ENCODE assay signal across 9 mouse cellular contexts in genomic region chr10:53341288-53341965, GRCm38 (mm10). TPM values are rescaled to one million over a fixed set of nuclear protein-coding genes. Genes with fewer than 3 reads are reported as not detected.
A peak's percentile ranks its signal among the peaks of the same experiment; 100 is the strongest.
DNase-seq lines count a peak whose midpoint lies in the region; ATAC-seq and TF ChIP-seq lines count a peak whose summit lies in the region.
"Had no signal": no experiment of that assay in that cellular context is flagged by ENCODE, and none has a peak within 500 bp of the region (broad histone marks: within the 10 kb centered on the region; RNA-seq: fewer than 3 reads in every experiment).

No protein-coding gene starts in this region.

- H3K9ac ChIP-seq in liver, adult 2 months (ENCODE audit: low read depth, low read length), result no peak overlapping the region
- no peak overlapping the region for H3K9ac ChIP-seq in liver, embryonic 14.5 days (replicated peaks)

- H3K79me2 ChIP-seq in liver, adult 2 months (ENCODE audit: control insufficient read depth, insufficient read depth, low read length), result peaks cover 18% of the 10 kb centered on the region; the same call in 1 of the 2 replicates

- H3K9me3 ChIP-seq in liver, embryonic 14.5 days (ENCODE audit: control insufficient read depth, low read length), result no peaks in the 10 kb centered on the region
- H3K9me3 ChIP-seq: G1E had no signal

- no peaks in the 10 kb centered on the region for H3K27me3 ChIP-seq in liver, adult 2 months (ENCODE audit: control insufficient read depth, insufficient read depth, low read length)
- H3K27me3 ChIP-seq in liver, embryonic 14.5 days (ENCODE audit: control insufficient read depth, insufficient read depth, low read length), result no peaks in the 10 kb centered on the region

- no peak overlapping the region for H3K27ac ChIP-seq in liver, adult 2 months (replicated peaks; ENCODE audit: insufficient read depth, low read depth, low read length)
- no peak overlapping the region for H3K27ac ChIP-seq in cortical plate, adult 2 months (ENCODE audit: insufficient read depth, low read length)
- H3K27ac ChIP-seq in liver, embryonic 14.5 days, result no peak overlapping the region

- H3K36me3 ChIP-seq in liver, adult 2 months (ENCODE audit: control insufficient read depth, insufficient read depth, low read length), result peaks cover 6% of the 10 kb centered on the region
- no peaks in the 10 kb centered on the region for H3K36me3 ChIP-seq in liver, embryonic 14.5 days (replicated peaks; ENCODE audit: control insufficient read depth, insufficient read depth, low read depth)
- H3K36me3 ChIP-seq: G1E had no signal

- TF ChIP-seq EP300 in liver, embryonic 14.5 days (IDR thresholded peaks at IDR 0.05; ENCODE audit: low read depth), result no peak

- 85% methylated on average over 7 of the region's 7 CpGs for WGBS in liver, adult 2 months
- 65% methylated on average over 7 of the region's 7 CpGs for WGBS in liver, embryonic 14.5 days (ENCODE audit: insufficient replicate concordance)

- TF ChIP-seq CTCF in liver, adult 2 months (IDR thresholded peaks at IDR 0.05; ENCODE audit: low read depth, low read length), result peak; percentile 45
- TF ChIP-seq CTCF in cortical plate, adult 2 months (IDR thresholded peaks at IDR 0.05; ENCODE audit: extremely low read depth, insufficient read depth, low read length), result peak; percentile 84
- peak; percentile 67 for TF ChIP-seq CTCF in liver, embryonic 14.5 days (IDR thresholded peaks at IDR 0.05; ENCODE audit: low read depth)

- no peak overlapping the region for H3K4me2 ChIP-seq in liver, embryonic 14.5 days (ENCODE audit: low read depth)

- ATAC-seq in liver, embryonic 14.5 days (ENCODE audit: insufficient read depth), result 0 out of 2 replicates have a peak, but pooled peaks have one; percentile 28

- peak; percentile 22 to 47 for DNase-seq in cerebellum, postnatal 10 days
- no peak for DNase-seq in cerebellum, postnatal 4 days (ENCODE audit: low spot score in 2 of 2)
- no peak for DNase-seq in liver, adult 2 months (ENCODE audit: extremely low read depth, low read depth, low spot score)
- no peak for DNase-seq in liver
- DNase-seq in liver, embryonic 14.5 days (ENCODE audit: low read depth in 3 of 3, low spot score in 3 of 3), result no peak
- no peak for DNase-seq in spleen, postnatal 10 days (ENCODE audit: low spot score in 2 of 2)
- DNase-seq in adrenal gland, postnatal 25 days, result no peak

- no peak for TF ChIP-seq POLR2A in liver, adult 2 months (IDR thresholded peaks at IDR 0.05; ENCODE audit: extremely low read depth, insufficient read depth, low read length)
- no peak for TF ChIP-seq POLR2A in cortical plate, adult 2 months (IDR thresholded peaks at IDR 0.05; ENCODE audit: extremely low read depth, insufficient read depth, low read length)

- no peaks in the 10 kb centered on the region; the same call in 1 of the 2 replicates for H3K4me1 ChIP-seq in liver, adult 2 months (ENCODE audit: control insufficient read depth, insufficient read depth, low read length)
- H3K4me1 ChIP-seq in cortical plate, adult 2 months (ENCODE audit: control insufficient read depth, insufficient read depth, low read length), result no peaks in the 10 kb centered on the region
- H3K4me1 ChIP-seq in liver, embryonic 14.5 days (replicated peaks; ENCODE audit: control insufficient read depth in 2 of 2, insufficient read depth in 2 of 2, low read length in 1 of 2), result peaks cover 0 to 7% of the 10 kb centered on the region in 2 experiments; a peak in 2 of 4 replicates

- H3K4me3 ChIP-seq in liver, adult 2 months (ENCODE audit: insufficient read depth, low read depth, low read length), result no peak overlapping the region
- no peak overlapping the region for H3K4me3 ChIP-seq in cortical plate, adult 2 months (ENCODE audit: insufficient read depth, low read length)
- no peak overlapping the region for H3K4me3 ChIP-seq in liver, embryonic 14.5 days (ENCODE audit: insufficient read depth in 1 of 2, low read depth in 2 of 2, low read length in 2 of 2)

RNA-seq across cellular contexts. Expression of gene Pln, which starts 4.0 kb away (rescaled TPM):
- 0.09 and 0.27 TPM in 2 replicates for total RNA-seq in liver, adult 2 months (2014; rRNA removed)
- not detected in 2 replicates for polyA plus RNA-seq in liver, adult 2 months (2012; rRNA removed)
- polyA plus RNA-seq in cortical plate, adult 2 months (2012; rRNA removed), result 3.2 and 3.3 TPM in 2 replicates
- polyA plus RNA-seq in liver, embryonic 14.5 days (2012; rRNA removed), result 0.08 TPM in 1 of 2 replicates, not detected in the other
- polyA plus RNA-seq in liver, embryonic 14.5 days (2014; fragmentation: Nextera tagmentation; extraction: Ambion mirVana), result 0.14 and 0.25 TPM in 2 replicates
- 0.27 TPM in 1 of 2 replicates, not detected in the other for total RNA-seq in adrenal gland, postnatal 25 days (2021)
- total RNA-seq: G1E had no signal
- polyA plus RNA-seq: G1E had no signal

RNA-seq across cellular contexts. Expression of gene Cep85l, which starts 38.3 kb away (rescaled TPM):
- 25.3 and 30.8 TPM in 2 replicates for total RNA-seq in liver, adult 2 months (2014; rRNA removed)
- 3.9 and 4.2 TPM in 2 replicates for polyA plus RNA-seq in liver, adult 2 months (2012; rRNA removed)
- 7.8 and 8.0 TPM in 2 replicates for polyA plus RNA-seq in cortical plate, adult 2 months (2012; rRNA removed)
- 1.2 TPM in 2 replicates for polyA plus RNA-seq in liver, embryonic 14.5 days (2012; rRNA removed)
- 1.8 and 1.9 TPM in 2 replicates for polyA plus RNA-seq in liver, embryonic 14.5 days (2014; fragmentation: Nextera tagmentation; extraction: Ambion mirVana)
- total RNA-seq in adrenal gland, postnatal 25 days (2021), result 12.5 and 13.8 TPM in 2 replicates
- polyA plus RNA-seq: G1E had no signal

Comparison
In these comparisons a context has a peak if more than half of its experiments do, and no peak if none do; other contexts are left out.
1. DNase-seq: peak in cerebellum, postnatal 10 days (2 of 2); none in cerebellum, postnatal 4 days (0 of 2), liver, adult 2 months (single experiment), liver (single experiment), liver, embryonic 14.5 days (0 of 3), spleen, postnatal 10 days (0 of 2) and adrenal gland, postnatal 25 days (single experiment).
2. Peak in every context shown above with its lines, with median percentiles within 50 percentile points of each other: CTCF ChIP-seq.